Mouse (Mus musculus) lung, adult 2 months (tissue): ENCODE measurements around the gene Rfx5.

Experiments used
- CTCF ChIP-seq: fragments of 200-500 bp; IDR thresholded peaks from 2 replicates; pipeline ENCODE4 v1.5.1; 2011; ENCODE audit warnings: mild to moderate bottlenecking, low read length, control low read depth; ENCODE audit not compliant: insufficient read depth
- POLR2A ChIP-seq: fragments of 200-500 bp; IDR thresholded peaks from 2 replicates; pipeline ENCODE4 v1.6.1; 2011; ENCODE audit warnings: low read depth, mild to moderate bottlenecking, control low read depth, low read length, borderline replicate concordance; ENCODE audit errors: extremely low read depth

GRCm38 (mm10) chr3:94974026-94974527, 20.2 kb downstream of the Rfx5 start:
- TF ChIP-seq CTCF (no peak), POLR2A (no peak)
